Mouse (Mus musculus) forebrain, postnatal 0 days (tissue): Measurements from ENCODE around the gene Sptbn2. TPM values are rescaled to one million over a fixed set of nuclear protein-coding genes. Genes with fewer than 3 reads are reported as not detected.

ENCODE experiments used
- ATAC-seq: fragments of 200-750 bp; cut with Nextera tagmentation; 2 replicates; pipeline ENCODE4 v1.8.0; 2017; ENCODE audit warnings: mild to moderate bottlenecking, moderate library complexity
- DNase-seq: peaks from one replicate; pipeline ENCODE4 v3.0.0-alpha.2; 2015
- H3K27ac ChIP-seq: fragments of 300-500 bp; sonication (generic); 2 replicates; pipeline ENCODE4 v1.5.1; 2014; ENCODE audit warnings: low read depth, mild to moderate bottlenecking, antibody characterized with exemption, low read length, moderate library complexity, mixed read lengths
- H3K27me3 ChIP-seq: fragments of 300-500 bp; sonication (generic); 2 replicates; pipeline ENCODE4 v1.6.1; 2014; ENCODE audit warnings: mild to moderate bottlenecking, low read length, mixed read lengths; ENCODE audit not compliant: insufficient read depth
- H3K36me3 ChIP-seq: fragments of 300-500 bp; sonication (generic); 2 replicates; pipeline ENCODE4 v1.6.1; 2014; ENCODE audit warnings: mild to moderate bottlenecking, moderate library complexity; ENCODE audit not compliant: insufficient read depth
- H3K4me1 ChIP-seq: fragments of 300-500 bp; sonication (generic); 2 replicates; pipeline ENCODE4 v1.6.1; 2014; ENCODE audit warnings: antibody characterized with exemption; ENCODE audit not compliant: insufficient read depth
- H3K4me2 ChIP-seq: fragments of 300-500 bp; sonication (generic); 2 replicates; pipeline ENCODE4 v1.6.1; 2014; ENCODE audit warnings: low read depth, mild to moderate bottlenecking, moderate library complexity
- H3K4me3 ChIP-seq: fragments of 300-500 bp; sonication (generic); 2 replicates; pipeline ENCODE4 v1.5.1; 2014; ENCODE audit warnings: low read depth, low read length, mixed read lengths
- H3K9ac ChIP-seq: fragments of 300-500 bp; sonication (generic); 2 replicates; pipeline ENCODE4 v1.6.1; 2014; ENCODE audit warnings: mild to moderate bottlenecking
- H3K9me3 ChIP-seq: fragments of 300-500 bp; sonication (generic); 2 replicates; pipeline ENCODE4 v1.6.1; 2016; ENCODE audit warnings: low read length
- CTCF ChIP-seq: sonication (generic); IDR thresholded peaks from 2 replicates; pipeline ENCODE4 v1.5.1; 2016; ENCODE audit warnings: antibody characterized with exemption, control low read depth, low read depth
- WGBS: fragments of 180-500 bp; shearing (Covaris S2); extraction: QIAGEN DNeasy Blood & Tissue Kit; methylation state at CpG from one replicate; pipeline ENCODE4 v1.1.7; 2014; 5-methylcytosine and 5-hydroxymethylcytosine counted together
- polyA plus RNA-seq: library from polyadenylated mRNA; unstranded; fragments of >200 nt; fragmentation: Nextera tagmentation; extraction: Ambion mirVana; gene quantifications from 2 replicates; pipeline ENCODE4 v1.2.1, GENCODE M21; 2015
- total RNA-seq: library from RNA; depleted of rRNA; stranded (reverse); fragments of >200 nt; gene quantifications from 2 replicates; pipeline ENCODE4 v1.2.3, GENCODE M21; 2014; rRNA removed

The Sptbn2 gene
- total and polyA plus RNA-seq, 2 experiments from 2014 or later, result 25.4 to 169 TPM

- H3K9ac ChIP-seq, result peak within 1 kb of the TSS; percentile 72
- ATAC-seq (peak; percentile 99), DNase-seq (peak; percentile 98)
- H3K27ac ChIP-seq, result peak within 1 kb of the TSS; percentile 82
- no peaks in the 10 kb centered on the region for H3K27me3 ChIP-seq
- WGBS, result under 1% methylated on average over 31 of the region's 31 CpGs
- H3K36me3 ChIP-seq, result peaks cover 20% of the 10 kb centered on the region
- H3K4me2 ChIP-seq, result peak within 1 kb of the TSS; percentile 60
- H3K4me1 ChIP-seq, result peaks cover 18% of the 10 kb centered on the region
- no peaks in the 10 kb centered on the region for H3K9me3 ChIP-seq
- no peak for TF ChIP-seq CTCF
- peak within 1 kb of the TSS; percentile 72 for H3K4me3 ChIP-seq
Observed at GRCm38 (mm10) chr19:4793831-4794422, 83.0 kb downstream of the Sptbn2 start, which contains the start of gene Rbm4. TSS of gene Rbm4 (minus strand) at chr19:4793901.

- Histone ChIP-seq H3K9me3 (no peaks in the 10 kb centered on the region), H3K4me3 (no peak overlapping the region), H3K27me3 (no peaks in the 10 kb centered on the region), H3K9ac (no peak overlapping the region), H3K4me2 (no peak overlapping the region), H3K36me3 (peaks cover 25% of the 10 kb centered on the region), H3K27ac (no peak overlapping the region), H3K4me1 (peaks cover 9% of the 10 kb centered on the region; the same call in 1 of the 2 replicates)
- no peak for TF ChIP-seq CTCF
- DNase-seq, result no peak
- ATAC-seq, result no peak
- 77% methylated on average over 1 of the region's 1 CpGs for WGBS
Observed at GRCm38 (mm10) chr19:4795929-4796328, 85.0 kb downstream of the Sptbn2 start.

- DNase-seq (no peak), ATAC-seq (no peak)
- Histone ChIP-seq H3K9me3 (no peaks in the 10 kb centered on the region), H3K36me3 (peaks cover 33% of the 10 kb centered on the region), H3K9ac (no peak overlapping the region), H3K4me1 (0 out of 2 replicates have a peak, but pooled peaks cover 4% of the 10 kb centered on the region), H3K4me2 (no peak overlapping the region), H3K27ac (no peak overlapping the region), H3K4me3 (no peak overlapping the region), H3K27me3 (no peaks in the 10 kb centered on the region)
- 93% methylated on average over 2 of the region's 2 CpGs for WGBS
- TF ChIP-seq CTCF, result no peak
Observed at GRCm38 (mm10) chr19:4797846-4798245, 86.9 kb downstream of the Sptbn2 start.

GRCm38 (mm10) chr19:4799083-4799482 is 88.1 kb downstream of the Sptbn2 start:
- Histone ChIP-seq H3K27me3 (no peaks in the 10 kb centered on the region), H3K27ac (no peak overlapping the region)
- WGBS, result 93% methylated on average over 5 of the region's 5 CpGs

More at GRCm38 (mm10) chr19:4799083-4799482, 88.1 kb downstream of the Sptbn2 start:
- Histone ChIP-seq H3K4me1 (0 out of 2 replicates have a peak, but pooled peaks cover 4% of the 10 kb centered on the region), H3K36me3 (peaks cover 41% of the 10 kb centered on the region), H3K9me3 (no peaks in the 10 kb centered on the region), H3K9ac (no peak overlapping the region), H3K4me3 (no peak overlapping the region), H3K4me2 (no peak overlapping the region)
- TF ChIP-seq CTCF, result no peak
- no peak for DNase-seq
- no peak for ATAC-seq

Other genes with a start within 250 kb of the Sptbn2 start
- 8.2 and 13.0 TPM in 2 replicates for gene Syt12, start 233.7 kb upstream of the Sptbn2 start, total RNA-seq
- 2.9 and 3.3 TPM in 2 replicates for gene Syt12, start 233.7 kb upstream of the Sptbn2 start, polyA plus RNA-seq
- gene 2010003K11Rik, start 212.6 kb upstream of the Sptbn2 start, total RNA-seq, result not detected in 2 replicates
- 0.13 TPM in 1 of 2 replicates, not detected in the other for gene 2010003K11Rik, start 212.6 kb upstream of the Sptbn2 start, polyA plus RNA-seq
- gene Pcx, start 200.7 kb upstream of the Sptbn2 start, total RNA-seq, result 35.9 and 40.7 TPM in 2 replicates
- gene Pcx, start 200.7 kb upstream of the Sptbn2 start, polyA plus RNA-seq, result 28.9 and 34.5 TPM in 2 replicates
- 112 and 127 TPM in 2 replicates for gene Lrfn4, start 95.5 kb upstream of the Sptbn2 start, total RNA-seq
- 17.1 and 17.2 TPM in 2 replicates for gene Lrfn4, start 95.5 kb upstream of the Sptbn2 start, polyA plus RNA-seq
- 51.9 and 65.1 TPM in 2 replicates for gene Rce1, start 85.5 kb upstream of the Sptbn2 start, total RNA-seq
- gene Rce1, start 85.5 kb upstream of the Sptbn2 start, polyA plus RNA-seq, result 47.5 and 52.4 TPM in 2 replicates
- gene Gm960, start 12.5 kb upstream of the Sptbn2 start, total RNA-seq, result 4.5 and 7.4 TPM in 2 replicates
- gene Gm960, start 12.5 kb upstream of the Sptbn2 start, polyA plus RNA-seq, result 4.9 and 7.3 TPM in 2 replicates
- gene Rbm4b, start 45.3 kb downstream of the Sptbn2 start, total RNA-seq, result 84.8 and 90.6 TPM in 2 replicates
- 79.8 and 88.7 TPM in 2 replicates for gene Rbm4b, start 45.3 kb downstream of the Sptbn2 start, polyA plus RNA-seq
- 106 and 145 TPM in 2 replicates for gene Rbm4, start 82.7 kb downstream of the Sptbn2 start, total RNA-seq
- 45.0 and 56.9 TPM in 2 replicates for gene Rbm4, start 82.7 kb downstream of the Sptbn2 start, polyA plus RNA-seq
- 15.0 and 18.2 TPM in 2 replicates for gene Gm21992, start 100.4 kb downstream of the Sptbn2 start, total RNA-seq
- 16.5 and 20.4 TPM in 2 replicates for gene Gm21992, start 100.4 kb downstream of the Sptbn2 start, polyA plus RNA-seq
- gene Rbm14, start 100.5 kb downstream of the Sptbn2 start, total RNA-seq, result 29.2 and 30.9 TPM in 2 replicates
- 45.9 and 46.6 TPM in 2 replicates for gene Rbm14, start 100.5 kb downstream of the Sptbn2 start, polyA plus RNA-seq
- 27.3 and 35.4 TPM in 2 replicates for gene Ccs, start 128.2 kb downstream of the Sptbn2 start, total RNA-seq
- 41.7 and 44.3 TPM in 2 replicates for gene Ccs, start 128.2 kb downstream of the Sptbn2 start, polyA plus RNA-seq
- gene Ccdc87, start 128.2 kb downstream of the Sptbn2 start, total RNA-seq, result 0.92 and 1.1 TPM in 2 replicates
- gene Ccdc87, start 128.2 kb downstream of the Sptbn2 start, polyA plus RNA-seq, result 0.80 and 1.2 TPM in 2 replicates
- 81.0 and 117 TPM in 2 replicates for gene Ctsf, start 144.0 kb downstream of the Sptbn2 start, total RNA-seq
- gene Ctsf, start 144.0 kb downstream of the Sptbn2 start, polyA plus RNA-seq, result 74.7 and 79.4 TPM in 2 replicates
- gene Actn3, start 166.7 kb downstream of the Sptbn2 start, total RNA-seq, result 2.6 and 5.1 TPM in 2 replicates
- gene Actn3, start 166.7 kb downstream of the Sptbn2 start, polyA plus RNA-seq, result 1.8 and 2.2 TPM in 2 replicates
- gene Zdhhc24, start 167.5 kb downstream of the Sptbn2 start, total RNA-seq, result 22.2 and 24.1 TPM in 2 replicates
- 9.1 and 15.2 TPM in 2 replicates for gene Zdhhc24, start 167.5 kb downstream of the Sptbn2 start, polyA plus RNA-seq
- 21.7 and 37.7 TPM in 2 replicates for gene Bbs1, start 195.5 kb downstream of the Sptbn2 start, total RNA-seq
- gene Bbs1, start 195.5 kb downstream of the Sptbn2 start, polyA plus RNA-seq, result 5.4 and 7.4 TPM in 2 replicates
- 67.4 and 84.2 TPM in 2 replicates for gene Dpp3, start 217.1 kb downstream of the Sptbn2 start, total RNA-seq
- gene Dpp3, start 217.1 kb downstream of the Sptbn2 start, polyA plus RNA-seq, result 75.2 and 76.8 TPM in 2 replicates
- gene Peli3, start 232.0 kb downstream of the Sptbn2 start, total RNA-seq, result 11.5 and 13.2 TPM in 2 replicates
- gene Peli3, start 232.0 kb downstream of the Sptbn2 start, polyA plus RNA-seq, result 7.7 and 10.9 TPM in 2 replicates